Mouse (Mus musculus): ENCODE results near the gene Brk1.

Gene Brk1

GRCm38 (mm10) chr6:113604432-113605223 lies at the start of gene Brk1:
Brk1 (plus strand) TSS chr6:113604772.
- DNase-seq (ENCODE audit: low read depth, low spot score) = peak; percentile 95

- no peak for DNase-seq (ENCODE audit: low read depth, low spot score)
Observed at GRCm38 (mm10) chr6:113559736-113560135, 44.8 kb upstream of the Brk1 start.

DNA sequence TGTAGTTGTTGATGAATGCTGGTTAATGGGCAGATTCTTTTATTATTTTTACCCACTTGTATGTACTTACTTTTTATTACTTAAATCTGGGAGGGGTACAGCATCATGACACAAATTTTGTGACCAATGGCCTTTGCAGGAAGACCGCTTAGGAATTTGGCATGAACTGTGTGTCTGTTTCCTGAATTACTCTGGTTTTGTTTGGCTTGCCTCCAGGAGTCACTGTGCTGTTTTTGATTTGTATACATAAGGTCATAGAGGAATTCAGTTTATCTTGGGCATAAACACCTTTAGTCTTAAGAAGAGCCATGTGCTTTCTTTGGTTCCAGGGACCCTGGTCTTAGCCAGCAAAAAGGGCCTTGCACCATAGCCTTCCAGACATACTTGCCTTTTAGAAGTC lies 40.0 kb upstream of the Brk1 start:
- DNase-seq (ENCODE audit: low read depth, low spot score) = no peak

DNA sequence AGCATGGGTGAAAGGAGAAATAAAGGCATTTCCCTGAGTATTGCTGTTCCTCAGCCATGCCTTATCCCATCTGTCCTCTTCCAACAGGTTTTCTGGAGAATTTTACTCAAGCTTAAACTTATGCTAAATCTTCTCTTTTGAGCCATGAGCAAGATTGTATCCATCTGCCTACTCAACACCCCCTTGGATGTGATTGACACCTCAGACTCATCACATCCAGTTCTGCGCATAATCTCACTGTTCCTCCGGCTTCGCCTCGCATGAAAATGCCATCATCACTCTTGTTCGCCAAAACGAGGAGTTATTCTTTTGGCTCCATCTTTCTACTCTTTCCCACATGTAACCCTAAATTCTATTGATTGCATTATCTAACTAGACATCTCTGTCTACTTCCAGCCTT lies 28.5 kb upstream of the Brk1 start:
- no peak for DNase-seq (ENCODE audit: low read depth, low spot score)

- DNase-seq (ENCODE audit: low read depth, low spot score) = no peak
Observed at GRCm38 (mm10) chr6:113579306-113579705, 25.3 kb upstream of the Brk1 start.

GRCm38 (mm10) chr6:113583023-113583422 lies 21.5 kb upstream of the Brk1 start:
- no peak for DNase-seq (ENCODE audit: low read depth, low spot score)

DNA sequence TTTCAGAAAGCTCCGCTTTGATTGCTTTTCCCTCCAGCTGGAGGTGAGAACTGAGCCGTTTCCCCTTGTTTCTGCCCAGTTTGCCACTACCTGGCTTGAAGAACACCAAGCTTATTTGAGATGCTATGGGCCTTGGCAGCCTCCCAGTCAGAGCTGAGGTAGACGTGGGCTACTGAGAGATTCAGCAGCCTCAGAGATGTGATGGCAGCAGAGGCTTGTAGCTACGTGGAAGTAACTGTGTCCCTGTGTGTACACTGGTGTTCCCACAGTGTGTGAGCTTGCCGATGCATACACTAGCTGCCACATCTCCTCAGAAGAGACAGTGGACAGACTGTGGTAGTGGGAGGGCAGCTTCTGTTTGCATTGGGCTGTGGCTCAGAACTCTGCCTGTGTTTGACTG lies 19.5 kb upstream of the Brk1 start:
- no peak for DNase-seq (ENCODE audit: low read depth, low spot score)

DNA sequence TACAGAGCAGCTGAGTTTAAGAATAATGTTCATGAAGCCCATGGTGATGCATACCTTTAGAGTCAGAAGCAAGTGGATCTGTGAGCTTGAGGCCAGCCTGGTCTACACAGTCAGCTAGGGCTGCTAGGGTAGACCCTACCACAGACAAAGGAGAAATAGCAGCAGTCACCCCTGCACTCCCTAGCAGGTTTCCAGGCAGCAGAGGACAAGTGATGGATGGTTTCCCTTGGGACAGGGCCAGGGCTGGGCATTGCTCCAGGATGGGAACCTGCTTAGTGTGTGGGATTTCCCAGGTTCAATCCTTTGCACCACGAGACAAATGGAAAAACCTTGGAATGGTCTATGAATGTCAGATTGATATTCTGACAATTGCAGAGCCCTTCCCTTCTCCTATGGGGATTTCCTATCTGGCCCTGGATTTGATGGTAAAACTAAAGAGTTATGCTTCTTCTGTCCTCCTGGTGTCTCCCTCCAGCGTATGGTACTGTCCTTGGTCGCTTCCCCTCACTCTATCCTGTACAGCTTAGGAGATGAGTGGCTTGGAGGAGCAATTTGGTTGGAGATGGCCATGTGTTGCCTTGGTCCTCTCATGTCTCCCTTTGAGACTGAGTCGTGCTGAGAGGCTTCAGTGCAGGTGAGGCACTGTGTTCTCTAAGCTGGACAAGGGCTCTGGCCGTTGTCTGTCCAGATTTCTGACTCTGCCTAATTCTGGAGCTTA lies 17.9 kb upstream of the Brk1 start:
- DNase-seq (ENCODE audit: low read depth, low spot score) = no peak

GRCm38 (mm10) chr6:113592637-113593036 lies 11.9 kb upstream of the Brk1 start:
- DNase-seq (ENCODE audit: low read depth, low spot score) = no peak

DNA sequence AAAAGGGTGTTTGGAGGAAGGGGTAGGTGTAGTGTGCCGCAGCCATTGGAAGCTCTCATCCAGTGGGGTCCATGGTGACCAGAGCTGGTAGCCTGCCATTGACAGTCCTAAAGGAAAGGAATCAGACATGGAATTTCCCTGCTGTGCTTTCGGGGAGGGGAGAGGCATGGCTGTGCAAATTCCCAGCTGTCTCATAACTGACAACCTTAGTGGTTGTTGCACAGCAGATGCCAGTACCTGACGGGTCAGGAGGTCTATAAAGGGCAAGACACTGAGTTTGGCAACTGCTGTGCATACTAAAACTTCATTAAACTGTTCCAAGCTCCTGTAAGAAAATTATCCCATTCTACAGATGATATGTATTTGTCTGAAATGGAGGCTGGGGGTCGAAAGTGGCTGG lies 6.6 kb upstream of the Brk1 start:
- DNase-seq (ENCODE audit: low read depth, low spot score) = no peak

DNA sequence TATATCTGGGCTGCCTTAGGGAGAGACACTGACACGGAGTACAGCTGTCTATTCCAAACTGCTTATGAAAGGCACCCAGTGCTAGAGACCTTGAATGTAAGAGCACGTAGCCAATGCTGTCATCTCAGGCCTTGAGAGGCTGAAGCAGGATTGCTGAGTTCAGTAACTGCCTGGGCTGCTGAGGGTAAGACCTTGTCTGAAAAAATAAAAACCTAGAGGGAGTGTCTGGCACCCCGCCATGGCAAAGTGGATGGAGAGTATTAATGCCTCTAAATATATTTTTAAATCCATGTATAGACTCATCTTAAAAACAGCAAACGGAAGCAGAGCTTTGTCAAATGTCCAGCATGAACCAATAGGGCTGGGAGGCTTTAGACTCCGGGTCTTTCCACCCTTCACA lies 4.7 kb upstream of the Brk1 start:
- DNase-seq (ENCODE audit: low read depth, low spot score) = no peak

GRCm38 (mm10) chr6:113600543-113601139 lies 3.9 kb upstream of the Brk1 start, which contains the start of gene Fancd2os:
Fancd2os (minus strand) TSS chr6:113600715.
- DNase-seq (ENCODE audit: low read depth, low spot score) = no peak

- DNase-seq (ENCODE audit: low read depth, low spot score) = no peak
Observed at GRCm38 (mm10) chr6:113602821-113603220, 1.8 kb upstream of the Brk1 start.

DNA sequence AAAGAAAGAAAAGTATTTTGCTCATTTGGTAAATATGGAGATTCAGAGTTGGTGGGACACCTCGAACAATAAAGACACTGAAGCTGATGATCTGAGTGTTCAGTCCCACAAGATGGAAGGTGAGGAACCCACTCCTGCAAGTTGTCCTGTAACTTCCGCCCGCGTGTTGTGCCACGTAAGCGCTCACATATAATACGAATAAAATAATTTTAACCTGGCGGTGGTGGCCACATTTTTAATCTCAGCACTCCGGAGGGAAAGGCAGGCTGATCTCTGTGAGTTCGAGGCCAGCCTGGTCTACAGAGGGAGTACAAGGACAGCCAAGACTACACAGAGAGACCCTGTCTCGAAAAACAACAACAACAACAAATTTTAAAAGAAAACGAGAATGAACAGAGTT lies 579 bp upstream of the Brk1 start:
- DNase-seq (ENCODE audit: low read depth, low spot score) = no peak

- DNase-seq (ENCODE audit: low read depth, low spot score) = no peak
Observed at GRCm38 (mm10) chr6:113605224-113605545, 613 bp downstream of the Brk1 start.

- no peak for DNase-seq (ENCODE audit: low read depth, low spot score)
Observed at GRCm38 (mm10) chr6:113608871-113609270, 4.3 kb downstream of the Brk1 start.

GRCm38 (mm10) chr6:113609293-113609692 lies 4.7 kb downstream of the Brk1 start:
- DNase-seq (ENCODE audit: low read depth, low spot score) = no peak

DNA sequence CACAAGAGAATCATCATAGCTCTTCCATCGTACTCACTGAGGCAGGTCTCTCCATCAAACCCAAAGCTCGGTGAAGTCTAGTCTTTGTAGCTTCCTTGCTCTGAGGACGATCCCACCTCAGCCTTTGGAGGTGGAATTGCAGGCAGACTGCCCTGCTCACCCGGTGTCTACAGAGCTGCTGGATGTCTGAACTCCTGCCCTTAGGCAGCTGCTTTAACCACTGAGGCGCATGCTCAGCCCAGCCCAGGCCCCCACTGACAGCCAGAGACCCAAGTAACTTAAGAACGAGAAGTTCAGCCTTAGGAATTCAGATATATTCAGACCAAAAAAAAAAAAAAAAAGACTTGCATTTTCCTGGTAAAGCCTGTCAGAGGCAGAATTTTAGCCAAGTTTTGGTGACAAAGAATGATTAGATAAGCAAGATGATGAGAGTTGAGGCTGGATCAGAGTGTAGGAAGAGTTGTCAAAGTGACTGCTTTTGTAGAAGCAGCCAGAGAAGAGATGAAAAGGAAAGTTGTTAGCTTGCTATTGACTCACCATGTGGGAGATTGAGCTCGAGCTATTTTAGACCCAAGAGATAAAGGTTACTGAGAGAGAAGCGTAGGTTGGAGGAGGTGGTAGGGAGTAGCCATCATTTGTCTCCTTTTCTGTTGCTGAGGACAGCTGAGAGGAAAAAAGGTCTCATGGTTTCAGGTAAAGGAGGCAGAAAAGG lies 7.8 kb downstream of the Brk1 start:
- DNase-seq (ENCODE audit: low read depth, low spot score) = no peak

DNA sequence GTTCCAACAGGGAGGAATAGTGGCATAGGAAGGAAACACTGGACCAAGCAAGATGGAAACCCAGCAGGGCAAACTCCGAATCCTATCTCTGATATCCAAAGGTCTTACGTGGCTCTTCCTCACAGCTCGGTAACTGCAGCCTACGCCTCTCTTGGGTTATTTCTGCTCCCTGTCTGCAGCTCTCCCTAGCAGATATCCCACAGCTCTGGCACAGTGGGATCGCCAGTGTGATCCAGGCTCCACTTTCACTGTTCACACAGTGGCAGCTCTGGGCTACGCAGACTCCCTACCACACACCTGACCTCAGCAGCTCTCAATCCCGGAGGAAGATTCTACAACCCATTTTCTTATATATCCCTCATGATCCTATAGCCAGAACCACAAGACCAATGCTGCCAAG lies 9.6 kb downstream of the Brk1 start:
- no peak for DNase-seq (ENCODE audit: low read depth, low spot score)

DNA sequence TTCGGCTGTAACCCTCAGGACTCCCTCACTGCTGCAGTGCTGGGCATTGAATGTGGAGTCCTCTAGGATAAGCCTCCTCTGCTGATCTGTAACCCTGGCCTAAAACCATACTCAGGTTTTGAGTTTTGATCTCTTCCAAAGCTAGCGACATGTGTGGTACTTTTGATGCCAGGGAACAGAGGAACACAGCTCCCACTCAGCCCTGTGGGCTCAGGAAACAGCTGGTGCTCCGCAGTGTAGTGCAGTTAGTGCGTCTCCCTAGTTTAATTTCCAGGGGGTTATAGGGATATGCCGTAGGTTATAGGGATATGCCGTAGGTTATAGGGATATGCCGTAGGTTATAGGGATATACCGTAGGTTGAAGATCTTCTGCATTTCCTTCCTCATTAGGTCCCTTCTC lies 10.4 kb downstream of the Brk1 start:
- DNase-seq (ENCODE audit: low read depth, low spot score) = no peak

DNA sequence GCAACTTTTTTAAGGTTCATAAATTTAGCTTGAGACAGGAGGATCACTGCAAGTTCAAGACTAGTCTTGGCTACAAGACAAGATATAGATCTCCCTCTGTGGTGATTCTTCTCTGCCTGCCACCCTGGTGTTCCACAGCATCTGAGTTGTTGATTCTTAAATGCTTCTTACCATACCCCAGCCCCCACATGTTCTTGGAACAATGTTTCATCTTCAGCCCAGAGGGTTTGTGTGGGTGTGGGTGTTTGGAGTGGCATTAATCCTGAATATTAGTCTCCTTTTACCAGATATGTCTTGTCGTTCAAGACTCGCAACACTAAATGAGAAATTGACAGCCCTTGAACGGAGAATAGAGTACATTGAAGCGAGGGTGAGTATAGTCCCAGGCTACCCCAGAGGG lies 10.9 kb downstream of the Brk1 start:
- no peak for DNase-seq (ENCODE audit: low read depth, low spot score)

- no peak for DNase-seq (ENCODE audit: low read depth, low spot score)
Observed at GRCm38 (mm10) chr6:113623386-113623785, 18.8 kb downstream of the Brk1 start.

Data from A20 (cell line).